Mouse (Mus musculus): ENCODE results near the gene Gm20388. TPM values are rescaled to one million over a fixed set of nuclear protein-coding genes. Genes with fewer than 3 reads are reported as not detected.
"Not testable (repeated sequence)": the region's sequence is repeated elsewhere in the genome, so short reads cannot be mapped to it uniquely, and the experiment has no call there.

Gene Gm20388
- total and polyA plus RNA-seq, 3 experiments = 0.02 to 0.05 TPM; not detected in 1

DNA sequence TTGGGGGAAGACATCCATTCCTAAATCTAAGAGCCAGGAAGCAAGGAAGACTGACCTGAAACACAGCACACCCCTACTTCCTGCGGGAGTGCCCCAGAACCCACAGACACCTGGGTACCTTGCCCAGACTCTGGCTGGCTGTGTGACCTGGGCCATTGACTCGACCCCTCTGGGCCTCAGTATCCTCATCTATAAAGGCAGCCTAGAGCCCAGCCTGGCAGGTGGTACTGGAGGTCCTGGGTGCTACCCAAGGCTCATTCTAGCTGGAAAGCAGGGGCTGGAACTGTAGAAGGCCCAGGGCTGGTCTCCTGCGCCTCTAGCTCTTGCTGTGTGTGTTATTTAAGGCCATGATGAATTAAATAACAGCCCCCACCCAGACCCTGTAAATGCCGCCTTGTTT is 1743.5 kb downstream of the Gm20388 start:
- peaks cover 3% of the 10 kb centered on the region; the same call in 1 of the 2 replicates for H3K27me3 ChIP-seq (ENCODE audit: insufficient read depth, low read length)
- TF ChIP-seq CTCF (IDR thresholded peaks at IDR 0.05; ENCODE audit: low read depth, low read length) = no peak
- no peak for TF ChIP-seq POLR2AphosphoS5 (IDR thresholded peaks at IDR 0.05; ENCODE audit: insufficient replicate concordance, low read depth, low read length)
- no peak for TF ChIP-seq GATA2 (IDR thresholded peaks at IDR 0.05; ENCODE audit: borderline replicate concordance, low read depth, low read length)
- TF ChIP-seq GATA1 (IDR thresholded peaks at IDR 0.05; ENCODE audit: borderline replicate concordance, low read length) = no peak
- TF ChIP-seq TAL1 (conservative IDR thresholded peaks at IDR 0.05; ENCODE audit: low read depth, low read length) = no peak
- ATAC-seq (ENCODE audit: extremely low read depth, insufficient number of reproducible peaks, low FRiP score, poor library complexity, severe bottlenecking) (no peak), DNase-seq (ENCODE audit: low spot score) (no peak)
- no peak overlapping the region for H3K4me3 ChIP-seq (ENCODE audit: low read depth, low read length)
- H3K4me1 ChIP-seq (ENCODE audit: insufficient read depth, low read depth, low read length) = no peaks in the 10 kb centered on the region
- H3K9me3 ChIP-seq (replicated peaks) = peaks cover 60% of the 10 kb centered on the region
- H3K36me3 ChIP-seq (replicated peaks) = no peaks in the 10 kb centered on the region

GRCm38 (mm10) chr8:121654966-121655494 is 1744.4 kb downstream of the Gm20388 start:
- no peak overlapping the region for H3K4me3 ChIP-seq (ENCODE audit: low read depth, low read length)
- no peaks in the 10 kb centered on the region for H3K36me3 ChIP-seq (replicated peaks)
- DNase-seq (ENCODE audit: low spot score) (no peak), ATAC-seq (ENCODE audit: extremely low read depth, insufficient number of reproducible peaks, low FRiP score, poor library complexity, severe bottlenecking) (no peak)
- no peaks in the 10 kb centered on the region for H3K4me1 ChIP-seq (ENCODE audit: insufficient read depth, low read depth, low read length)
- TF ChIP-seq GATA1 (IDR thresholded peaks at IDR 0.05; ENCODE audit: borderline replicate concordance, low read length) (no peak), POLR2AphosphoS5 (IDR thresholded peaks at IDR 0.05; ENCODE audit: insufficient replicate concordance, low read depth, low read length) (no peak), CTCF (IDR thresholded peaks at IDR 0.05; ENCODE audit: low read depth, low read length) (no peak), GATA2 (IDR thresholded peaks at IDR 0.05; ENCODE audit: borderline replicate concordance, low read depth, low read length) (no peak), TAL1 (conservative IDR thresholded peaks at IDR 0.05; ENCODE audit: low read depth, low read length) (no peak)
- peaks cover 57% of the 10 kb centered on the region for H3K9me3 ChIP-seq (replicated peaks)
- H3K27me3 ChIP-seq (ENCODE audit: insufficient read depth, low read length) = peaks cover 3% of the 10 kb centered on the region; the same call in 1 of the 2 replicates

GRCm38 (mm10) chr8:121660602-121661001 is 1750.0 kb downstream of the Gm20388 start:
- ATAC-seq (ENCODE audit: extremely low read depth, insufficient number of reproducible peaks, low FRiP score, poor library complexity, severe bottlenecking) (no peak), DNase-seq (ENCODE audit: low spot score) (no peak)
- H3K36me3 ChIP-seq (replicated peaks) = no peaks in the 10 kb centered on the region
- no peak overlapping the region for H3K4me3 ChIP-seq (ENCODE audit: low read depth, low read length)
- peaks cover 25% of the 10 kb centered on the region for H3K9me3 ChIP-seq (replicated peaks)
- no peaks in the 10 kb centered on the region for H3K27me3 ChIP-seq (ENCODE audit: insufficient read depth, low read length)
- no peaks in the 10 kb centered on the region; the same call in 1 of the 2 replicates for H3K4me1 ChIP-seq (ENCODE audit: insufficient read depth, low read depth, low read length)
- TF ChIP-seq GATA1 (IDR thresholded peaks at IDR 0.05; ENCODE audit: borderline replicate concordance, low read length) = no peak
- no peak for TF ChIP-seq GATA2 (IDR thresholded peaks at IDR 0.05; ENCODE audit: borderline replicate concordance, low read depth, low read length)
- TF ChIP-seq TAL1 (conservative IDR thresholded peaks at IDR 0.05; ENCODE audit: low read depth, low read length) = no peak

- ATAC-seq (ENCODE audit: extremely low read depth, insufficient number of reproducible peaks, low FRiP score, poor library complexity, severe bottlenecking) (no peak), DNase-seq (ENCODE audit: low spot score) (no peak)
- Histone ChIP-seq H3K9me3 (replicated peaks) (peaks cover 20% of the 10 kb centered on the region), H3K27me3 (ENCODE audit: insufficient read depth, low read length) (no peaks in the 10 kb centered on the region), H3K4me1 (ENCODE audit: insufficient read depth, low read depth, low read length) (no peaks in the 10 kb centered on the region; the same call in 1 of the 2 replicates), H3K36me3 (replicated peaks) (no peaks in the 10 kb centered on the region), H3K4me3 (ENCODE audit: low read depth, low read length) (no peak overlapping the region)
- TF ChIP-seq GATA1 (IDR thresholded peaks at IDR 0.05; ENCODE audit: borderline replicate concordance, low read length) (no peak), GATA2 (IDR thresholded peaks at IDR 0.05; ENCODE audit: borderline replicate concordance, low read depth, low read length) (no peak), CTCF (IDR thresholded peaks at IDR 0.05; ENCODE audit: low read depth, low read length) (no peak), TAL1 (conservative IDR thresholded peaks at IDR 0.05; ENCODE audit: low read depth, low read length) (no peak), POLR2AphosphoS5 (IDR thresholded peaks at IDR 0.05; ENCODE audit: insufficient replicate concordance, low read depth, low read length) (no peak)
These were observed 1751.2 kb downstream of the Gm20388 start for GRCm38 (mm10) chr8:121661631-121662357.

GRCm38 (mm10) chr8:121663101-121663500 is 1752.5 kb downstream of the Gm20388 start:
- TF ChIP-seq TAL1 (conservative IDR thresholded peaks at IDR 0.05; ENCODE audit: low read depth, low read length) = no peak
- no peak for TF ChIP-seq CTCF (IDR thresholded peaks at IDR 0.05; ENCODE audit: low read depth, low read length)
- no peak for TF ChIP-seq POLR2AphosphoS5 (IDR thresholded peaks at IDR 0.05; ENCODE audit: insufficient replicate concordance, low read depth, low read length)
- no peak for TF ChIP-seq GATA2 (IDR thresholded peaks at IDR 0.05; ENCODE audit: borderline replicate concordance, low read depth, low read length)
- ATAC-seq (ENCODE audit: extremely low read depth, insufficient number of reproducible peaks, low FRiP score, poor library complexity, severe bottlenecking) = no peak
- Histone ChIP-seq H3K9me3 (replicated peaks) (peaks cover 20% of the 10 kb centered on the region), H3K27me3 (ENCODE audit: insufficient read depth, low read length) (no peaks in the 10 kb centered on the region), H3K4me1 (ENCODE audit: insufficient read depth, low read depth, low read length) (no peaks in the 10 kb centered on the region; the same call in 1 of the 2 replicates), H3K36me3 (replicated peaks) (no peaks in the 10 kb centered on the region), H3K4me3 (ENCODE audit: low read depth, low read length) (no peak overlapping the region)
- no peak for DNase-seq (ENCODE audit: low spot score)

- Histone ChIP-seq H3K9me3 (replicated peaks) (peaks cover 36% of the 10 kb centered on the region), H3K36me3 (replicated peaks) (no peaks in the 10 kb centered on the region), H3K27me3 (ENCODE audit: insufficient read depth, low read length) (no peaks in the 10 kb centered on the region), H3K4me1 (ENCODE audit: insufficient read depth, low read depth, low read length) (no peaks in the 10 kb centered on the region; the same call in 1 of the 2 replicates), H3K4me3 (ENCODE audit: low read depth, low read length) (no peak overlapping the region)
- DNase-seq (ENCODE audit: low spot score) (no peak), ATAC-seq (ENCODE audit: extremely low read depth, insufficient number of reproducible peaks, low FRiP score, poor library complexity, severe bottlenecking) (no peak)
- TF ChIP-seq GATA1 (IDR thresholded peaks at IDR 0.05; ENCODE audit: borderline replicate concordance, low read length) = no peak
- no peak for TF ChIP-seq TAL1 (conservative IDR thresholded peaks at IDR 0.05; ENCODE audit: low read depth, low read length)
- TF ChIP-seq GATA2 (IDR thresholded peaks at IDR 0.05; ENCODE audit: borderline replicate concordance, low read depth, low read length) = no peak
- TF ChIP-seq CTCF (IDR thresholded peaks at IDR 0.05; ENCODE audit: low read depth, low read length) = no peak
- no peak for TF ChIP-seq POLR2AphosphoS5 (IDR thresholded peaks at IDR 0.05; ENCODE audit: insufficient replicate concordance, low read depth, low read length)
These were observed 1754.7 kb downstream of the Gm20388 start for GRCm38 (mm10) chr8:121665329-121665728.

- peaks cover 24% of the 10 kb centered on the region for H3K9me3 ChIP-seq (replicated peaks)
- H3K4me1 ChIP-seq (ENCODE audit: insufficient read depth, low read depth, low read length); H3K4me3 ChIP-seq (ENCODE audit: low read depth, low read length); H3K36me3 ChIP-seq (replicated peaks); ATAC-seq (ENCODE audit: extremely low read depth, insufficient number of reproducible peaks, low FRiP score, poor library complexity, severe bottlenecking); H3K27me3 ChIP-seq (ENCODE audit: insufficient read depth, low read length); DNase-seq (ENCODE audit: low spot score): not testable (repeated sequence)
These were observed 1757.4 kb downstream of the Gm20388 start for GRCm38 (mm10) chr8:121667936-121668500.

All from G1E (cell line).